Mouse (Mus musculus): ENCODE results near the gene Msantd3.

Gene Msantd3

DNA sequence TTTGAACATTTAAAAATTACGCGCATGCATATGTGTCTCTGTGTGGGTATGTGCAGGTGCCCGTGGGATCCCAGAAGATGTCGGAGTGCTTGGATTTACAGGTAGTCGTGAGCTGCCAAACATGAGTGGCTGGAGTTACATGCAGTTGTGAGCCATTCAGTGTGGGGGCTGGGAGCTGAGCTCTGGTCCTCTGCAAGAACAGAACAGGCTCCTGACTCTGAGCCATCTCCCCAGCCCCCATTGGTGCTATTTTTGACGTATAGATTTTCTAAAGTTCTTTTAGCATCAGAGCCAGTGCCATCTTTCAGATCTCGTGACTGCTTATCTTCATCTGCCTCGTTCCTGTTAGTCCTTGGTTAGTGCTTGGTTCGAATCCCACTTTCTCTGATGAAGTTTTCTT, 69.8 kb downstream of the Msantd3 start:
- DNase-seq = no peak

DNA sequence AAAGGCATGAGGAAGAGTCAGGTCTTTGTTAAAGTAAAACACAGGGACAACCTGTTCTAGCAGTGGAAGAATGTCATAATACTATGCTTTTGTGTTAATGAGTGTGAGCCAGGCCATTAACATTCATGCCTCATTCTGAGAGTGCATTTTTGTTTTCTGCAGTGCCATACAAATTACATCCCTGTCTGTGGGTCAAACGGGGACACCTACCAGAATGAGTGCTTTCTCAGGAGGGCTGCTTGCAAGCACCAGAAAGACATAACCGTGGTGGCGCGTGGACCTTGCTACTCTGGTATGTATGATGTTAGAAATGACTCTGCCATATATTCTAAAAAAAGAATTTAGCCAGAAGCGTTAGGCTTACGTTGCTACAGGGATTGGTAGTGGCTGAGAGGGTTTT, 70.5 kb downstream of the Msantd3 start:
- no peak for DNase-seq
